Mouse (Mus musculus) colon, adult 2 months (tissue): ENCODE results near the gene Lrsam1. TPM values are rescaled to one million over a fixed set of nuclear protein-coding genes. Genes with fewer than 3 reads are reported as not detected.

Experiments used
- polyA plus RNA-seq: library from polyadenylated mRNA; depleted of rRNA; stranded (reverse); fragments of >200 nt; gene quantifications from 2 replicates; pipeline ENCODE4 v1.2.3, GENCODE M21; 2012; rRNA removed

Lrsam1 gene
- polyA plus RNA-seq = 17.5 and 21.1 TPM in 2 replicates

DNA sequence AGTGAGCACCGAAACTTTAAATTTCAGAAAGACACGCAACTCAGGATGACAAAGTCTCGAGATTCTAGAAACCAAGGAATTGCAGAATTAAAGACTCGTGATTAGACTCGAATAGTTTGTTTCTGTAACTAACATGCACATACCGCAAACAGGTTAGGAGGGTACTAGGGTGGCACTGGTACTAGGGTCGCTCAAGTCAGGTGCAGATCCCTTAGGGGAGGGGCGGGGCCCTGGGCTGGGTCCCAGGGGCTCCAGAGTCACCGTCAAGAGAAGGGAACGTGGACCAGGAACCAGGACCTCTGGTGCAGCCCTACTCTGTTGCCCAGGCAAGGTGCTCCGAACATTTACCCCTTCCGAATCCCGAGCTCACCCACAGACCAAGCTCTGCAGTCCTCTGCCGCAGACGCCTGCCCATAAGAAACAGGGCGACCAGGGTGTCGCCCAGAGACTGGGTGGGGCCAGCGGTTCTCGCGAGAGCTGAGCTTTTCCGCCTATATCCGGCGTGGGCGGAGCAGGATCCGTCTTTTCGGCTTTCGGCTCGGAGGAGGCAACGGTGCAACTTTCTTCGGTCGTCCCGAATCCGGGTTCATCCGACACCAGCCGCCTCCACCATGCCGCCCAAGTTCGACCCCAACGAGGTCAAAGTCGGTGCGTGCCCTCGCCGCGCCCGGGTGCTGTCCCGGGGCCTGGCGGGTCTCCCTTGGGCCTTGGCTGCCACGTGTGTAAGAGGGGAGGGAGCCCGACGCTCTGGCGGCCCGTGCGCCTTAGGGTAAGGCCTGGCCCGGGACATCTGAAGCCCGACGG is at the start of gene Lrsam1, which contains the start of gene Rpl12:
Gene Lrsam1, minus strand, starts transcription at position 423 of the 804 bp plus-strand sequence.
Gene Rpl12, plus strand, starts transcription at position 368 of the 804 bp plus-strand sequence.

DNA sequence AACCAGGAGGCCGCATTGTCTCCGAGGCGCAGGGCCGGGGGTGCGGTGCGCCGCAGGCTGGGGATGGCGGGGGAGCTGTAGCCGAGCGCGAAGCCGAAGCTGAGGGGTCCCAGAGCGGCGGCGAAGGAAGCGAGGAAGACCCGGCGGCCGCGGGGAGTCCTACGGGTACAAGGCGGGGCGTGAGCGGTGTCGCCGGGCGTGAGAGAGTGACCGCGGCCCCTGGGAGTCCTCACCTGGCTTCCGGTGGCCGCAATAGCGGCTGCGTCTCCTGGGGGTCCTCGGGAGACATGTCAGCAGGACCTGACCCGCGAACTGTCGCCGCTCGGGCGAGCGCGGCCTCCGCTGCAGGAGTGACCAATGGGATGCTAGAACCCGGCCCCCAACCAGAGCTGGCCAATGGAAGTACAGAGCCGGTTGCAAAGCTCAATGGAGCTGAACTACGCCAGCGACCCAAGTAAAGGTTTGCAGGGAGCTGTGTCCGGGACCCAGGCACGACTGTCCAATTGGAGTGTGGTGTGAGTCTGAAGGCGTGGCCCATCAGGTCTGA is 20.4 kb upstream of the Lrsam1 start, which contains the start of gene Slc2a8:
Gene Slc2a8, minus strand, starts transcription at position 359 of the 547 bp plus-strand sequence.

DNA sequence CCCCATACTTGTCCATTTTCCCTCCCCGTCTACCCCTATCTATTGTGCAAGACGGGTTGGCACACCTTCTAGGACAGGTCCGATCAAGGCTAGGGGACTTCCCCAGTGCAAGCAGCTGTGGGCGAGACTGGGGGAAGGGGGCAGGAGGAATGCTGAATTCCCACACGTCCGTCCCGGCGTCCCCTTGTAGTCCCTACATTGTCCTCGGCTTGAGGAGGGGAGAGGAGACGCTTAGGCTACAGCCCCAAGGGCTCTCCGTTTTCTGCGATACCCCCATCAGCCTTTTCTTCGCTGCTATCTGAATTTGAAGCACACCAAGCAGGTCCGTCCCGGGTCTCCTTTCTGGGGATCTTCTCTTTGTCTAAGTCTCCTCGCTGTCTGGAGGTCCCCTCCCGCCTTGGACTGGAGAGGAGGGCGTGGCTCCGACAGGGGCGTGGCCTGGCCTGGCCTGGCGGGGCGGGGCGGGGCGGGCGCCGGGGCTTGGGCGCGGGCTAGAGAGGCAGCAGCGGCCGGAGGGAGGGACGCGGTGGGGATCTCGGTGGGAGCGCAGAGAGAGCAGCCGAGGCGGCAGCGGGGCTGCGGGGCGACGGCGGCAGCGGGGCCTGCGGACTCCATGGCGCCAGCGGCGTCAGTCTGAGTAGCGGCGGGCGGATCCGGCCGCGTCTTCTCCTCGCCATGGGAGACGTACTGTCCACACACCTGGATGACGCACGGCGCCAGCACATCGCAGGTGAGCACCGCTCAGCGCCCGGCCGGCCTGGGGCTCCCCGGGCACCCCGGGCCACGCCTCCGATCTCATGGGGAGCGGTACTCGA is 85.5 kb downstream of the Lrsam1 start, which contains the start of gene Fam129b:
Gene Fam129b, plus strand, starts transcription at position 440 of the 815 bp plus-strand sequence.

Other genes starting within 250 kb of the Lrsam1 start
- gene Cdk9, start 248.5 kb downstream of the Lrsam1 start, polyA plus RNA-seq = 110 and 111 TPM in 2 replicates
- gene Sh2d3c, start 240.6 kb downstream of the Lrsam1 start, polyA plus RNA-seq = 12.3 and 15.6 TPM in 2 replicates
- not detected in 2 replicates for gene 6330409D20Rik, start 220.6 kb downstream of the Lrsam1 start, polyA plus RNA-seq
- gene Tor2a, start 204.4 kb downstream of the Lrsam1 start, polyA plus RNA-seq = 106 and 146 TPM in 2 replicates
- gene Ttc16, start 186.0 kb downstream of the Lrsam1 start, polyA plus RNA-seq = 0.50 and 0.93 TPM in 2 replicates
- gene Ptrh1, start 185.8 kb downstream of the Lrsam1 start, polyA plus RNA-seq = 55.8 and 75.5 TPM in 2 replicates
- not detected in 2 replicates for gene Cfap157, start 177.2 kb downstream of the Lrsam1 start, polyA plus RNA-seq
- gene Stxbp1, start 114.4 kb downstream of the Lrsam1 start, polyA plus RNA-seq = 14.9 and 17.9 TPM in 2 replicates
- gene Fam129b, start 85.5 kb downstream of the Lrsam1 start, polyA plus RNA-seq = 64.1 and 85.2 TPM in 2 replicates
- 321 and 410 TPM in 2 replicates for gene Rpl12, start 55 bp downstream of the Lrsam1 start, polyA plus RNA-seq
- gene Slc2a8, start 20.5 kb upstream of the Lrsam1 start, polyA plus RNA-seq = 65.1 and 86.0 TPM in 2 replicates
- 3.8 and 5.4 TPM in 2 replicates for gene Garnl3, start 170.0 kb upstream of the Lrsam1 start, polyA plus RNA-seq